Mouse (Mus musculus) G1E (cell line): ENCODE data around the gene Prss48. TPM values are rescaled to one million over a fixed set of nuclear protein-coding genes. Genes with fewer than 3 reads are reported as not detected.

Experiments
- ATAC-seq: 2 replicates; pipeline ENCODE4 v1.8.0; 2016; ENCODE audit warnings: mild to moderate bottlenecking; ENCODE audit not compliant: insufficient number of reproducible peaks, poor library complexity, low FRiP score, severe bottlenecking; ENCODE audit errors: extremely low read depth
- DNase-seq: peaks from one replicate; pipeline ENCODE4 v3.0.0; 2012; ENCODE audit warnings: low spot score
- H3K27me3 ChIP-seq: 2 replicates; pipeline ENCODE4 v1.6.1; 2012; ENCODE audit warnings: mild to moderate bottlenecking, low read length, inconsistent platforms; ENCODE audit not compliant: insufficient read depth
- H3K36me3 ChIP-seq: replicated peaks from 2 replicates; pipeline ENCODE3; 2012; ENCODE audit warnings: mild to moderate bottlenecking, inconsistent platforms
- H3K4me1 ChIP-seq: 2 replicates; pipeline ENCODE4 v1.6.1; 2012; ENCODE audit warnings: low read depth, low read length, inconsistent platforms, mixed read lengths; ENCODE audit not compliant: insufficient read depth
- H3K4me3 ChIP-seq: 2 replicates; pipeline ENCODE4 v1.5.1; 2012; ENCODE audit warnings: low read depth, mild to moderate bottlenecking, inconsistent platforms, low read length, moderate library complexity, mixed read lengths
- H3K9me3 ChIP-seq: replicated peaks from 2 replicates; pipeline ENCODE4 v1.6.1; 2012; ENCODE audit warnings: inconsistent platforms
- CTCF ChIP-seq: IDR thresholded peaks from 2 replicates; pipeline ENCODE4 v1.5.1; 2012; ENCODE audit warnings: low read depth, low read length, inconsistent platforms, mixed read lengths
- GATA1 ChIP-seq: IDR thresholded peaks from 2 replicates; pipeline ENCODE4 v1.6.1; 2012; ENCODE audit warnings: borderline replicate concordance, low read length, inconsistent platforms, mixed read lengths
- GATA2 ChIP-seq: IDR thresholded peaks from 2 replicates; pipeline ENCODE4 v1.6.1; 2012; ENCODE audit warnings: low read depth, low read length, inconsistent platforms, borderline replicate concordance
- POLR2AphosphoS5 ChIP-seq: IDR thresholded peaks from 2 replicates; pipeline ENCODE4 v1.6.1; 2012; ENCODE audit warnings: low read depth, low read length, inconsistent platforms; ENCODE audit not compliant: insufficient replicate concordance
- TAL1 ChIP-seq: conservative IDR thresholded peaks from 2 replicates; pipeline ENCODE4 v1.6.1; 2012; ENCODE audit warnings: low read depth, low read length, inconsistent platforms, mixed read lengths
- polyA plus RNA-seq: library from polyadenylated mRNA; stranded (reverse); fragments of >175 nt; gene quantifications from 2 replicates; pipeline ENCODE4 v1.2.3, GENCODE M21; 2012
- total RNA-seq, 2 experiments: library from RNA; stranded (forward) in 1 of 2; stranded (reverse) in 1 of 2; fragments of 200-1000 nt in 1 of 2; fragments of >200 nt in 1 of 2; fragmentation: Nextera tagmentation in 1 of 2; gene quantifications; 2 replicates each; pipeline ENCODE4 v1.2.3; 2014 to 2017

The Prss48 gene
- total and polyA plus RNA-seq, 3 experiments = not detected

- Histone ChIP-seq H3K36me3 (no peaks in the 10 kb centered on the region), H3K4me3 (no peak overlapping the region), H3K27me3 (peaks cover 3% of the 10 kb centered on the region; the same call in 1 of the 2 replicates), H3K4me1 (no peaks in the 10 kb centered on the region), H3K9me3 (no peaks in the 10 kb centered on the region)
- no peak for ATAC-seq
- DNase-seq = no peak
- no peak for TF ChIP-seq POLR2AphosphoS5
- no peak for TF ChIP-seq GATA2
- no peak for TF ChIP-seq GATA1
- TF ChIP-seq TAL1 = no peak
These were observed 28.7 kb downstream of the Prss48 start for GRCm38 (mm10) chr3:85973376-85974140.

- ATAC-seq = no peak
These were observed 30.7 kb downstream of the Prss48 start for GRCm38 (mm10) chr3:85971599-85971975.

GRCm38 (mm10) chr3:85970742-85971598 lies 31.3 kb downstream of the Prss48 start, which contains the start of gene Sh3d19:
Sh3d19 (plus strand) TSS chr3:85971109.
- ATAC-seq (no peak), DNase-seq (no peak)
- Histone ChIP-seq H3K4me1 (no peaks in the 10 kb centered on the region), H3K9me3 (no peaks in the 10 kb centered on the region), H3K36me3 (no peaks in the 10 kb centered on the region), H3K4me3 (no peak within 1 kb of the TSS), H3K27me3 (peaks cover 3% of the 10 kb centered on the region; the same call in 1 of the 2 replicates)
- TF ChIP-seq GATA2 = no peak
- TF ChIP-seq TAL1 = no peak
- TF ChIP-seq GATA1 = no peak
- TF ChIP-seq POLR2AphosphoS5 = no peak
- no peak for TF ChIP-seq CTCF

More at GRCm38 (mm10) chr3:85971599-85971975, 30.7 kb downstream of the Prss48 start:
- TF ChIP-seq POLR2AphosphoS5 = no peak
- TF ChIP-seq GATA2 = no peak
- no peak for TF ChIP-seq GATA1
- no peak for TF ChIP-seq CTCF
- no peak for DNase-seq
- Histone ChIP-seq H3K27me3 (peaks cover 3% of the 10 kb centered on the region; the same call in 1 of the 2 replicates), H3K36me3 (no peaks in the 10 kb centered on the region), H3K4me1 (no peaks in the 10 kb centered on the region), H3K9me3 (no peaks in the 10 kb centered on the region), H3K4me3 (no peak overlapping the region)

- no peaks in the 10 kb centered on the region for H3K4me1 ChIP-seq
- H3K27me3 ChIP-seq = peaks cover 3% of the 10 kb centered on the region; the same call in 1 of the 2 replicates
- no peak overlapping the region for H3K4me3 ChIP-seq
- ATAC-seq (no peak), DNase-seq (no peak)
- H3K9me3 ChIP-seq = no peaks in the 10 kb centered on the region
- no peaks in the 10 kb centered on the region for H3K36me3 ChIP-seq
- no peak for TF ChIP-seq POLR2AphosphoS5
These were observed 33.3 kb downstream of the Prss48 start for GRCm38 (mm10) chr3:85969040-85969439.

- no peak for ATAC-seq
- no peak for TF ChIP-seq TAL1
- TF ChIP-seq POLR2AphosphoS5 = no peak
- no peak for TF ChIP-seq CTCF
- TF ChIP-seq GATA1 = no peak
- no peak for TF ChIP-seq GATA2
- Histone ChIP-seq H3K4me1 (no peaks in the 10 kb centered on the region), H3K9me3 (no peaks in the 10 kb centered on the region), H3K27me3 (no peaks in the 10 kb centered on the region), H3K36me3 (no peaks in the 10 kb centered on the region), H3K4me3 (no peak overlapping the region)
- no peak for DNase-seq
These were observed 36.8 kb downstream of the Prss48 start for GRCm38 (mm10) chr3:85965479-85965878.

GRCm38 (mm10) chr3:85961134-85961533 lies 41.2 kb downstream of the Prss48 start:
- H3K9me3 ChIP-seq = no peaks in the 10 kb centered on the region
- no peaks in the 10 kb centered on the region for H3K27me3 ChIP-seq
- ATAC-seq (no peak), DNase-seq (no peak)
- no peaks in the 10 kb centered on the region for H3K36me3 ChIP-seq
- no peak overlapping the region for H3K4me3 ChIP-seq
- TF ChIP-seq GATA1 = no peak
- TF ChIP-seq CTCF = no peak
- no peak for TF ChIP-seq TAL1
- TF ChIP-seq GATA2 = no peak
- no peak for TF ChIP-seq POLR2AphosphoS5
- H3K4me1 ChIP-seq = no peaks in the 10 kb centered on the region
